Mouse (Mus musculus) adrenal gland, postnatal 10 days (tissue): ENCODE results near the gene Abcg4. TPM values are rescaled to one million over a fixed set of nuclear protein-coding genes. Genes with fewer than 3 reads are reported as not detected.

Experiments used
- DNase-seq: peaks from one replicate; pipeline ENCODE4 v3.0.0; 2021; ENCODE audit warnings: mixed read lengths
- total RNA-seq, 2 experiments: library from RNA; stranded (reverse); gene quantifications; 2 replicates each; pipeline ENCODE4 v1.2.3; 2021

The Abcg4 gene
- total RNA-seq, 2 experiments from 2014 or later: 15.0 to 23.1 TPM

- peak; percentile 58 for DNase-seq
Observed at GRCm38 (mm10) chr9:44283183-44283582, 5.2 kb downstream of the Abcg4 start.

DNA sequence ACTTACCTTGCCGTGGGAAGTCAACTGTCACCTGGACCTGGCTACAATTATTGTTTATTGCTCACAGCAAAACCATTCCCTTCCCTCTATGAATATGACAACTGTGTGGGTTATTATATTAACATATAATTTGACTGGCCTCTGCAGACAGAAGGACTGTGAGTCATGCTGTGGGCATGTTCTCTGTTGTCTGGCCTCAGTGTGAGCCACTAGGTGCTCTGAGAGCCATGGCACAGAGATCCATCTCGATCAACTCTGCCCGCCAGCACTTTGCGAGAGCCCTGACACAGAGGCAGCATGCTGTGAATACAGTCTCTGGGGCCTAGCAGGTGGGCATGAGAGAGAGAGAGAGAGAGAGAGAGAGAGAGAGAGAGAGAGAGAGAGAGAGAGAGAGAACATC is 18.4 kb downstream of the Abcg4 start:
- DNase-seq: peak; percentile 41

- peak; percentile 49 for DNase-seq
Observed at GRCm38 (mm10) chr9:44269077-44269476, 19.3 kb downstream of the Abcg4 start.

DNA sequence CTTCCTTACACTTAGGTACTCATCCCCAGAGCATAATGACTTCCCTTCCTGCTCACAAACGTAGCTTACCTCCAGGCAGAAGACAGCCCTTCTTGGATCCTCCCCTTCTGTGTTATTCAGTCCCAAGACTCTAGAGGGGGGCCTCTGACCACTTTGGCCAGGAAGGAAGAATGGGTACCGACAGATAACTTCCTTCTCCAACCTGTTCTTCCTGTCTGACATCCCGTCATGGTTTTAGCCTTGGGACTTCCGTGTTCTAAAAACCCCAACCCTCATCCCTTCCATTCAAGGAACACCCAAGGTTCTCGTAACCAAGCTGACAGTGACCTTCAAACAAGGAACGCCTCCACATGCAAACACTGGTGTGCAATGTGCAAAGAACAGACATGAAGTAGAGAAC is 20.0 kb downstream of the Abcg4 start, which contains the start of gene Nlrx1:
Gene Nlrx1 (minus strand): TSS at position 168 of the 400 bp plus-strand sequence.
- DNase-seq: no peak

DNA sequence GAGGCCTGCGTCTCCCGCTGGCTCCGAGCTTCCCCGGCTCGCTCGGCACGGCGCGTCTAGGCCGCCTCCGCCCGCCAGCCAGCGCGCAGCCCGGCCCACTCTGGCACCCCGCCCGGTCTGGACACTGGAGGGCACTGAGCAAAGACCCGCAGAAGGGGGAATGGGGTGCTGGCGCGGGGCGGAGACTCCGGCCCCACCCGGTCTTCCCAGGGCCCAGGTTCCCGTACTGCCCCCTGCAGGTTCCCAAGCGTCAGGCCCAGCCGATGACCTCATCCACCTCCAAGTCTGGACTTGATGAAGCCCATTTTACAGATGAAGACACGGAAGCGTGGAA is 20.4 kb downstream of the Abcg4 start:
- peak; percentile 95 for DNase-seq

GRCm38 (mm10) chr9:44267319-44268026 is 20.9 kb downstream of the Abcg4 start:
- peak; percentile 53 for DNase-seq

- no peak for DNase-seq
Observed at GRCm38 (mm10) chr9:44266478-44267226, 21.8 kb downstream of the Abcg4 start.

- DNase-seq: no peak
Observed at GRCm38 (mm10) chr9:44261388-44261787, 27.0 kb downstream of the Abcg4 start.

DNA sequence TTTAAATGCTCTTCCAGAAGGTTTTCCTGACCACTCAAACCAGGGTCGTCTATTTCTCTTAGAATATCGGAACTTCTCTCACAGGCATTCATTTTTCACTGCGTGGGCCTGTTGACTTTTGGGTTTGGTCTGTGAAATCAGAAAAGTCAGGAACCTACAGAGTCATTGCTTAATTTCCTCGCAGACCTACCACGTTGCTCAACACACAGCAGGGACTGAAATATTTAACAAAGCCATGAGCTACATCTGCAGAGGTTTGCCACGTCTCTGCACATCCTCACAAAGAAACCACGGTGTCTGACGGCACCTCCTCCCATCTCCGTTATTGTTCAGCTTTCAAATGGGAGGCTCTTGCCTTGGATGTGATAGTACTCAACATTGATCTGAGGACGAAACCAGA is 29.4 kb downstream of the Abcg4 start:
- no peak for DNase-seq

GRCm38 (mm10) chr9:44256213-44256612 is 32.2 kb downstream of the Abcg4 start:
- DNase-seq: no peak

- no peak for DNase-seq
Observed at GRCm38 (mm10) chr9:44255136-44255521, 33.3 kb downstream of the Abcg4 start.

GRCm38 (mm10) chr9:44254508-44255135 is 33.8 kb downstream of the Abcg4 start:
- no peak for DNase-seq

- no peak for DNase-seq
Observed at GRCm38 (mm10) chr9:44253441-44253840, 35.0 kb downstream of the Abcg4 start.

- no peak for DNase-seq
Observed at GRCm38 (mm10) chr9:44251314-44251713, 37.1 kb downstream of the Abcg4 start, which contains the start of gene Pdzd3. Gene Pdzd3 (minus strand): TSS chr9:44251471.

GRCm38 (mm10) chr9:44250445-44250844 is 38.0 kb downstream of the Abcg4 start:
- no peak for DNase-seq

GRCm38 (mm10) chr9:44249181-44250146 is 39.0 kb downstream of the Abcg4 start:
- DNase-seq: peak; percentile 81

GRCm38 (mm10) chr9:44247907-44248306 is 40.5 kb downstream of the Abcg4 start:
- no peak for DNase-seq

DNA sequence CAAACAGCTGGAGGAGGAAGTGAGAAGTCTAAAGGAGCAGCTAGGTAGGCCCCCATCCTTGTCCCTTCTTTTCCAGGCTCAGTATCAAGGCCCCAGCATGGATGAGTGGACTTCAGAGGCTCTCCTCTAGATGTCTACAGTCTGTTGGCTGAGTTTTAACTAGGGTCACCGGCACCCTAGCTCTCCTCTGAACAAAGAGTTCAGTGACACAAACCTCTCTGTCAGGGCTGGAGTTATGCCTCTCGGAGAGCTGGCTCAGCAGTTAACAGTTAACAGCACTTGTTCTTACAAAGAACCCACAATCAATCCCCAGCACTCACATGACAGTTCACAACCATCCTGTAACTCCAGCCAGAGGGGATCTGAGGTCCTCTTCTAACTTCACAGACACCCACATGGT is 44.8 kb downstream of the Abcg4 start:
- no peak for DNase-seq

- no peak for DNase-seq
Observed at GRCm38 (mm10) chr9:44241418-44241817, 47.0 kb downstream of the Abcg4 start.

DNA sequence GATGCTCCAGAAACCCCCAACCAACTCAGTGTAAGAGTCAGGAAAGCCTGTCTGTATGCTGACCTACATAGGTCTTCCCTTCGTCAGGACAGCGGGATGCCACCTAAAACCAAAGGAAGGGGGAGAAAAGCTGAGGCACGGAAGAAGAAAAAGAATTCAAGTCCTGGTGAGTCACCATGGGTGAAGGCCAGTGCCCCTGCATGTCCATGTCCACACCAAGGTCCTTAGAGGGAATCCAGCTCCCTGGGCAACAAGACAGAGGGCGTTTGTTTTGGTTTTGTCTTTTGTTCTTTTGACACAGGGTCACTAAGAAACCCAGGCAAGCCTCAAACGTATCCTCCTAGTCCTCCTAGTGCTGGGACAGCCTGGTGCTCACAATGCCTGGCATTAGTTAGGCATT is 47.5 kb downstream of the Abcg4 start:
- DNase-seq: peak; percentile 59

DNA sequence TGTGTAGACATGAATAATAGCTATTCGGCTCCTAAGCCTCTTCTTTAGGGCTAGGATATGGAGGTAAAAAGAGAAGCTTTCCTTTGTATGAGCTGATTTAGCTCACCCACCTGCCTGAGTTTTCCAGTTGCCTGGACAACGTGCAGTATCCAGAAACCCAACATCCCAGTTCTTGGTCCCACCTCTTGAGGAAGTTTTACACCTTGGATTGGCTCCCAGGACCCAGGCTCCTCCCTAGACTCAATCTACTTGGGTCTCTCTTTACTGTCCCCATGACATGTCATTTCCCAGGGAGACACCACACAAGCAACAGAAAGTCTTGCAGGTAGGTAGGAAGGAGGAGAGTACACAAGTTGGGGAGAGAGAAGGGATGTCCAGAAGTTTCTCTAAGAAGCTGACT is 48.0 kb downstream of the Abcg4 start, which contains the start of gene Ccdc153:
Gene Ccdc153 (plus strand): TSS at position 278 of the 400 bp plus-strand sequence.
- DNase-seq: no peak

DNA sequence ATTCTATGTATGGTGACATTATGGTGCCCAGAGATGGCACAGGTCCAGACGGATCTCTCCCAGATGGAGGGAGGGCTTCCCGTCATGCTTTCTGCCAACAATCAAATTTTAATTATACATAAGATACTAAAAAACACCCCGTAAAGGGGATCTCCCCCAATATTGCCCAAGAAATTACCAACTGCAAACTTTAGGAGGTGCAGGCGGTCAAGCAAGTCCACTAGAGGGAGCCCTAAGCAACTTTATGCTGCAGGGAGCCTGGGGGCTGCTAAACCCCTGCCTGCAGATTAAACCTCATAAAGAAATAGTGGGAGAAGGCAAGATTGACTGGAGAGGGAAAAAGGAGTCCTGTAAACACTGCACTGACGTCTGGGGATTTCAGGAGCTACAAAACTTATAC is 49.0 kb downstream of the Abcg4 start:
- DNase-seq: peak; percentile 70
